Mouse (Mus musculus) neural tube, embryonic 14.5 days (tissue): ENCODE data around the gene Rftn1. TPM values are rescaled to one million over a fixed set of nuclear protein-coding genes. Genes with fewer than 3 reads are reported as not detected.

Source experiments
- ATAC-seq: fragments of 200-750 bp; cut with Nextera tagmentation; 2 replicates; pipeline ENCODE4 v1.8.0; 2017; ENCODE audit warnings: low read depth, mild to moderate bottlenecking, moderate TSS enrichment, moderate library complexity
- H3K27ac ChIP-seq: fragments of 300-500 bp; sonication (generic); 2 replicates; pipeline ENCODE4 v1.5.1; 2014; ENCODE audit warnings: low read depth, mild to moderate bottlenecking, control low read depth, low read length, moderate library complexity, mixed read lengths
- H3K27me3 ChIP-seq: fragments of 300-500 bp; sonication (generic); 2 replicates; pipeline ENCODE4 v1.6.1; 2014; ENCODE audit warnings: low read length; ENCODE audit not compliant: control insufficient read depth, insufficient read depth
- H3K36me3 ChIP-seq: fragments of 300-500 bp; sonication (generic); 2 replicates; pipeline ENCODE4 v1.6.1; 2014; ENCODE audit warnings: low read length, mixed read lengths; ENCODE audit not compliant: control insufficient read depth, insufficient read depth
- H3K4me1 ChIP-seq: fragments of 300-500 bp; sonication (generic); 2 replicates; pipeline ENCODE4 v1.6.1; 2014; ENCODE audit warnings: low read length; ENCODE audit not compliant: control insufficient read depth, insufficient read depth
- H3K4me2 ChIP-seq: fragments of 300-500 bp; sonication (generic); 2 replicates; pipeline ENCODE4 v1.6.1; 2014; ENCODE audit warnings: mild to moderate bottlenecking, low read depth, low read length, control low read depth
- H3K4me3 ChIP-seq: fragments of 300-500 bp; sonication (generic); 2 replicates; pipeline ENCODE4 v1.5.1; 2014; ENCODE audit warnings: low read depth, low read length, control low read depth, mixed read lengths
- H3K9ac ChIP-seq: fragments of 300-500 bp; sonication (generic); replicated peaks from 2 replicates; pipeline ENCODE4 v1.6.1; 2014; ENCODE audit warnings: low read depth, mild to moderate bottlenecking, control low read depth, low read length, mixed read lengths
- H3K9me3 ChIP-seq: fragments of 300-500 bp; sonication (generic); 2 replicates; pipeline ENCODE4 v1.6.1; 2016; ENCODE audit warnings: low read length; ENCODE audit not compliant: control insufficient read depth
- WGBS: fragments of 180-500 bp; shearing (Covaris S2); extraction: QIAGEN DNeasy Blood & Tissue Kit; methylation state at CpG from one replicate; pipeline ENCODE4 v1.1.7; 2014; 5-methylcytosine and 5-hydroxymethylcytosine counted together
- polyA plus RNA-seq: library from polyadenylated mRNA; unstranded; fragments of >200 nt; fragmentation: Nextera tagmentation; extraction: Ambion mirVana; gene quantifications from 2 replicates; pipeline ENCODE4 v1.2.1, GENCODE M21; 2014

The Rftn1 gene
- polyA plus RNA-seq, 1 experiment from 2014 or later = 20.4 TPM

DNA sequence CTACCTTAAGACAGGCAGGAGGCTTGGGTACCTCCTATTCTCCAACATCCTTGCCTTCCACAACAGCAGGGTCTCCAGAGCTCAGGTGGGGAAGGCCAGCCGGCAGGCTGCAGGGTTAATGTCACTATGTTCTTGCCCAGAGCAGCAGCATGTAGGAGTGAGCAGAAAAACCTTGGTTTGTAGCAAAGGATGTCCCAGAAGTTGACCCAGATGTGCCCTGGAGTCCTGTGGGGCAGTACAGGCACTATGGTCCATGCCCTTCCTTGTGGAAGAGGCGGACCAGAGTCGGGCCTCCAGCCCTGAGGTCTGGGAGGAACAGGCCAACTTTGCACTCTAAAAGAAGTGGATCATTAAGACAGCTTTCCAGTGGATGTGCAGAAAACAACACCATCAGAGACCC lies 196.8 kb downstream of the Rftn1 start:
- ATAC-seq = no peak
- whole genome bisulfite sequencing = 66% methylated on average over 3 of the region's 3 CpGs
- no peak overlapping the region for H3K9ac ChIP-seq
- H3K27me3 ChIP-seq = no peaks in the 10 kb centered on the region
- no peak overlapping the region for H3K4me2 ChIP-seq
- no peaks in the 10 kb centered on the region for H3K4me1 ChIP-seq
- no peaks in the 10 kb centered on the region for H3K9me3 ChIP-seq
- H3K36me3 ChIP-seq = no peaks in the 10 kb centered on the region
- H3K27ac ChIP-seq = no peak overlapping the region
- no peak overlapping the region for H3K4me3 ChIP-seq

DNA sequence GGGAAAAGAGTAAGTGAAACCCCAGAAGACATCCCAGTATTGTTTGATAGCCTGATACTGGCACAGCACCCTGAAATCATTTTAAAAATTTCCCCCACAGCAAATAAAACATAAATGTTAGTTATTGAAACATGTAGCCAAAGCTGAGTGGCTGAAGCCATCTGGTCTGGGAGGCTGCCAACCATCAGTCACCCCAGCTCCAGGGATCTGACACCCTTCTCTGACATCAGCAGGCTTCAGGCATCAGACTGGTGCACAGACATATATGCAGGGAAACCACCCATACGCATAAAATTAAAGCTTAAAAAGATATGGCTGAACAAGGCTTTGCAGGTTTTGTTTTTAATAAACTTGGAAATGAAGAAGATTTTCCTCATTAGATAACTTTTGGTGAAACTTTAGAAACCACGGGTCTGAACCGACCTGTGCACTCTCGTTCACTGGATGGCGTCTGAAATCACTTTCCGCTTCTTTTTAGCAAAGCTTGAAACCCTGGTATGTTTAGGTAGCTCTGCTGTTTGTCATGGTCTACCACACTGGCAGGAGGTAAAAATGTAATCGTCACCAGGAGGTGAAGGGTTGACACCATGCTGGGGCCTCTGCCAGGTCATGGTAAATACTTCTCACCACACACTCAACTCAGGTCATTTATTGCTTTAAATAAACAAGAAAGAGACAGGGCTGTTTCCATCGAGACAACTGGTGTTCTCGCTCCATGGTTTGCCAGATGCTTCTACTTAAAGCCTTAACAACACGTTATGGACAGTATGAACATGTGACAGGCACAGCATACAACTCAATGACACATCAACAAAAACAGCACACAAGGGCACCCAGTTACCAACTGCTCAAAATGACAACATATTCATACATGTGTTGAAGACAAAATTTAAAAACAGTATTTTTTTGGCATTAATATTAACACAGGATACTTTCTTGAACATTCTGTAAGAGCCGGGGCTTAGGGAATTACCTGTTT lies 197.6 kb downstream of the Rftn1 start:
- H3K4me2 ChIP-seq = no peak overlapping the region
- H3K27me3 ChIP-seq = no peaks in the 10 kb centered on the region
- no peak overlapping the region for H3K4me3 ChIP-seq
- H3K9ac ChIP-seq = no peak overlapping the region
- H3K9me3 ChIP-seq = no peaks in the 10 kb centered on the region
- ATAC-seq = no peak
- no peaks in the 10 kb centered on the region for H3K36me3 ChIP-seq
- no peak overlapping the region for H3K27ac ChIP-seq
- 81% methylated on average over 11 of the region's 11 CpGs for WGBS
- no peaks in the 10 kb centered on the region for H3K4me1 ChIP-seq

DNA sequence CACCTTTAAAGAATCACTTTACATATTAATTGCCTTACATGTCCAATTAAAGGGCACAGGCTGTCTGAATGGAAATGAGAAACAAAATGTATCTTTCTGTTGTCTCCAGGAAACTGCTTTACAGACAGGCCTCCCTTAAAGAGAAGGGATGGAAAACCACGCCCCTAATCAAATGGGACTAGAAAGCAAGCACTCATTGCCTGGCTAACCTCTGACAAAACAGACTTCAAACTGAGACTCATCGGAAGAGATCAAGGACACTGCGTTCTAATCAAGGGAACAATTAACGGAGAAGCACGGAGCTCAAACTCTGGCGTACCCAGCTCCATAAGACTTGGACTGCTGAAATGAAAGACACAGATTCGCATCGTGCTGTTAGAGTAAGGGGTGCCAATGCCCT lies 200.9 kb downstream of the Rftn1 start:
- Histone ChIP-seq H3K4me1 (no peaks in the 10 kb centered on the region), H3K9me3 (no peaks in the 10 kb centered on the region), H3K36me3 (no peaks in the 10 kb centered on the region), H3K4me2 (no peak overlapping the region), H3K4me3 (no peak overlapping the region), H3K27ac (no peak overlapping the region), H3K27me3 (no peaks in the 10 kb centered on the region), H3K9ac (no peak overlapping the region)
- ATAC-seq = peak; percentile 38; the same call in 1 of the 2 replicates
- 52% methylated on average over 8 of the region's 8 CpGs for WGBS

DNA sequence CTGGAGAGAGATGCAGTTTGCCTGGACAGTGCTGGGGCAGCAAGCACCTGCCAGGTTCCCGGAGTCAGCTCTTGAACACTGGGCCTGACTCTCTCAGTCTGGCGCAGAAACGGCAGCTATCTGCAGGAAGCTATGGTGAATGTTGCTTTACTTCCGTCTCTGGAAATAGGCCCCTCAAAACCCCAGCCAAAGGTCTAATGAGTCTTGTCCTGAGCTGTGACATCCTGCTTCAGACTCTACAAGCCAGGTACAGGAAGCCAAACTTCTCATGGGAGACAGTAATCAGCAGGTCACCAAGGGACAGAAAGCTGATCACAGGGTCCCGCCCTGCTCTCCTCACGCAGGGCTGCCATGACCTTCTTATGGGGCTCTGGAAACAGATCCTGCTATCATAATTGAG lies 203.4 kb downstream of the Rftn1 start:
- Histone ChIP-seq H3K4me3 (no peak overlapping the region), H3K36me3 (no peaks in the 10 kb centered on the region), H3K9ac (no peak overlapping the region), H3K9me3 (no peaks in the 10 kb centered on the region), H3K4me2 (no peak overlapping the region), H3K27ac (no peak overlapping the region), H3K27me3 (no peaks in the 10 kb centered on the region), H3K4me1 (no peaks in the 10 kb centered on the region)
- 94% methylated on average over 6 of the region's 6 CpGs for WGBS
- no peak for ATAC-seq

DNA sequence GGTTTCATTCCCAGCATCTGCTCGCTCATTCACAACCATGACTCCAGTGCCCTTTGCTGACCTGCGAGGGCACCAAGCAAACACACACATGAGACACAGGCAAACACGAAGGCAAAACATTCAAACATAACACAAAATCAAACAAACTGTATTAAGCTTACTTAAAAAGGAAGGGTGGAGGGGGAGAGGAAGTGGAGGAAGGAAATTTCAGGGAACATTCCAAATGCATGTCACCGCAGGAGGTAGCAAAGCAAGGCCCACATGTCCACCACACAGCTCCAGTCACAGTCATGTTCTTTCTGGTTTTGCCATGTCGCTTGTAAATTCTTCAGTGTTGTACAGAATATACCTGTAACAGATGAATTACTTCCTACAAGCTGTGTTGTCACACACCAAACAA lies 207.0 kb downstream of the Rftn1 start:
- no peak for ATAC-seq
- H3K4me2 ChIP-seq = no peak overlapping the region
- H3K27ac ChIP-seq = no peak overlapping the region
- H3K27me3 ChIP-seq = no peaks in the 10 kb centered on the region
- no peaks in the 10 kb centered on the region for H3K36me3 ChIP-seq
- no peaks in the 10 kb centered on the region for H3K9me3 ChIP-seq
- no peak overlapping the region for H3K9ac ChIP-seq
- WGBS = 79% methylated on average over 5 of the region's 5 CpGs
- H3K4me1 ChIP-seq = no peaks in the 10 kb centered on the region
- H3K4me3 ChIP-seq = no peak overlapping the region

DNA sequence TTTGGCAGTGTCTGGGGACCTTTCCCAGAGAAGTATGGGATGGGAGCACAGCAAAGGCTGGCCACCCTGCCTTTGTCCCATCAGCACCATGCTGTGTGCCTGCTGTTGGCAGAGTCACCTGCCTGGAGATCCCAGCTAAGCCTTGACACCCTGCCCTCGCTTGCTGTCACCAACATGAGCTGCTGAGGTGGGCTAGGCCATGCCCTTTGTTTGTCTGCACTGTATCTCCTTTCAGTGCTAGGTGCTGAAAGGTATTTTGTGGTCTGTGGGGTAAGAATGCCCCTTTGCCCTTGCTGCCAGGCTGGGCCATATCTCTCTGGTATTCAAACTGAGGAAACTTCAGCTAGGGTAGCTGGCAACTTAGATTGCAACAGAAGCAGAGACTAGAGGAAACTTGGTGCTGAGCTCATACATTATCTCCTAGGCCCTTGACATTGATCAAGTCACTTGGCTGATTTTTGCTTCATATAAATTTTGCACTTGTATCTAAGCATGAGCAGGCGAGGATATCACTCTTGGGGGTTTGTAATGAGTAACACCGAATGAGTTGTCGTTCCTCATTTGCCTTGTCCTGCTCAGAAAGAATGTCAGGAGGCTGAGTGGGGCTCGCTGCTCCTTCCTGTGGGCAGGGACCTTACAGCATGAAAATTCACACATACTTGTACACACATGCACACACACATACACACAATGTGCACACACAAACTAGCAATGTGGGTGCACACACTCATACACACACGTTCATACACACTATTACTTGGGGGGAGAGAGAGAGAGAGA lies 207.7 kb downstream of the Rftn1 start:
- 87% methylated on average over 6 of the region's 6 CpGs for WGBS
- H3K36me3 ChIP-seq = no peaks in the 10 kb centered on the region
- H3K9ac ChIP-seq = no peak overlapping the region
- no peak overlapping the region for H3K4me2 ChIP-seq
- no peak overlapping the region for H3K4me3 ChIP-seq
- H3K9me3 ChIP-seq = no peaks in the 10 kb centered on the region
- H3K27me3 ChIP-seq = no peaks in the 10 kb centered on the region
- H3K4me1 ChIP-seq = no peaks in the 10 kb centered on the region
- ATAC-seq = no peak
- H3K27ac ChIP-seq = no peak overlapping the region

DNA sequence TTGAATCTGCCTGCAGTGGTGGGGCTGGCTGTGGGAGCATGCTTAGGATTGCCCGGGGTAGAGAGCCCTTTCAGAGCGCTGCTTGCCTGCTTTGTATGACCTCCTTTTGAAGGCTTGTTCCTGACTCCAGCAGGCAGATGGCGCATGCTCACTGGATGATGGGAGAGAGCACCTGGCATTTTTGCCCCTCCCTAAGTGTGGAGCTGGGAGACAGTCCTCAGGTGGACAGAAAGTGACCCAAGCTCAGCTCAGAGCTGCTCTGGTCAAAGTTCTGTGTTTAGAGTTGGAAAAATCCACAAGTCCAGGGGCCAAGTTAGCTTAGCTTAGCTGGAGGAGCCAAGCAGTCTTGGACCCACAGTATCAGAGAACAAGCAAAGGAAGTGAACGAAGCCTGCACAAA lies 208.9 kb downstream of the Rftn1 start:
- no peaks in the 10 kb centered on the region for H3K27me3 ChIP-seq
- no peaks in the 10 kb centered on the region for H3K9me3 ChIP-seq
- no peaks in the 10 kb centered on the region for H3K36me3 ChIP-seq
- no peak overlapping the region for H3K4me2 ChIP-seq
- H3K27ac ChIP-seq = no peak overlapping the region
- WGBS = 89% methylated on average over 4 of the region's 4 CpGs
- ATAC-seq = no peak
- H3K9ac ChIP-seq = no peak overlapping the region
- H3K4me3 ChIP-seq = no peak overlapping the region
- H3K4me1 ChIP-seq = peaks cover 4% of the 10 kb centered on the region; the same call in 1 of the 2 replicates

DNA sequence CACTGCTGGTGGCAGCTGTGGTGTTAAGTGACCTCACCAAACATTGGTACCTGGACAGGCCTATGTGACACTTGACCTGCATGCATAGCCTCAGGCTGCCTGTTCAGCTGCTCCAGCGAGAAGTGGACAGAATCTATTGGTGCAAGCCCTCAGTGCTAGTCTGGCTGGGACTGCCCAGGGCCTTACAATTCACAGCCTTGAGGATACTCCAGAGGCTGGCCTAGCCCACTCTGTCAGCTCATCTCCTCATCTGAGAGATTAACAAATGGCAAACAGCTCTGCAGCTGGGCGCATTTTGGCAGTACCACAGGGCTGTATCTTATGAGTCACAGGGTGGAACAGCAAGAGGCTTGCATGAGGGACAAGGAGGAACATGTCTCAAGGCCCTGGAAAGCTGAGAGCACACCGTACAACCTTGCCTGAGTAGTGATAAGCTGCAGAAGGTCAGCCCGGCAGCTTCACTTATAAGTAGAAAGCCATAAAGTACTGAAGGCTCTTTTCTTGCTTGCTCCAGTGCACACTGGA lies 210.7 kb downstream of the Rftn1 start:
- no peak overlapping the region for H3K4me2 ChIP-seq
- H3K9me3 ChIP-seq = no peaks in the 10 kb centered on the region
- H3K4me3 ChIP-seq = no peak overlapping the region
- 91% methylated on average over 4 of the region's 4 CpGs for WGBS
- H3K36me3 ChIP-seq = no peaks in the 10 kb centered on the region
- no peak overlapping the region for H3K9ac ChIP-seq
- H3K4me1 ChIP-seq = peaks cover 4% of the 10 kb centered on the region; the same call in 1 of the 2 replicates
- ATAC-seq = no peak
- H3K27ac ChIP-seq = no peak overlapping the region
- H3K27me3 ChIP-seq = no peaks in the 10 kb centered on the region

DNA sequence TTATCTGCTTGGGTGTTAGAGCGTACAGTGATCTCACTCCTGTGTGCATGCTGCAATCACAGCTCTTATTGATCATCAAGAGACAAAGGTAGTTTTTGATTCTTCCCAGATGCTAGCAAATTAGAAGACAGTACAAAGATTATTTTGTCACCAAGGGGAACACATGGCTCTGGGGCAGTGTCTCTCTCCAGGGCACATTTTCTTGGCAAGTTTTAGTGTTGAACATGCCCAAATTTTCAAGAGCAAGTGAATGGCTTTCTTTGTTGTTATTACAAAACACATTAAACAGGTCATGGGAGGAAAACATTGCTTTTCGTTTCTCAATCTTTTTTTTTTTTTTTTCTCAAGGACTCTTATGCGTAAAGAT lies 213.1 kb downstream of the Rftn1 start:
- no peaks in the 10 kb centered on the region for H3K27me3 ChIP-seq
- H3K27ac ChIP-seq = peak overlapping the region; percentile 70
- H3K4me3 ChIP-seq = no peak overlapping the region
- no peak overlapping the region for H3K4me2 ChIP-seq
- no peak overlapping the region; the same call in 1 of the 2 replicates for H3K9ac ChIP-seq
- no peaks in the 10 kb centered on the region for H3K36me3 ChIP-seq
- ATAC-seq = 0 out of 2 replicates have a peak, but pooled peaks have one; percentile 18
- H3K4me1 ChIP-seq = peaks cover 4% of the 10 kb centered on the region; the same call in 1 of the 2 replicates
- H3K9me3 ChIP-seq = no peaks in the 10 kb centered on the region
- whole genome bisulfite sequencing = 63% methylated on average over 3 of the region's 3 CpGs
